Mouse (Mus musculus) forebrain, embryonic 14.5 days (tissue): ENCODE results near the gene Rint1. TPM values are rescaled to one million over a fixed set of nuclear protein-coding genes. Genes with fewer than 3 reads are reported as not detected.

Source experiments
- ATAC-seq: fragments of 200-750 bp; cut with Nextera tagmentation; 2 replicates; pipeline ENCODE4 v1.8.0; 2017; ENCODE audit warnings: mild to moderate bottlenecking, moderate library complexity
- DNase-seq: peaks from one replicate; pipeline ENCODE4 v3.0.0-alpha.2; 2015; ENCODE audit warnings: low spot score
- H3K27ac ChIP-seq: fragments of 300-500 bp; sonication (generic); 2 replicates; pipeline ENCODE4 v1.5.1; 2014; ENCODE audit warnings: low read depth, mild to moderate bottlenecking, control low read depth, low read length, moderate library complexity
- H3K27me3 ChIP-seq: fragments of 300-500 bp; sonication (generic); replicated peaks from 2 replicates; pipeline ENCODE4 v1.6.1; 2014; ENCODE audit warnings: low read length, control low read depth, mixed read lengths; ENCODE audit not compliant: control insufficient read depth, insufficient read depth
- H3K36me3 ChIP-seq: fragments of 300-500 bp; sonication (generic); 2 replicates; pipeline ENCODE4 v1.6.1; 2014; ENCODE audit warnings: low read length, control low read depth; ENCODE audit not compliant: control insufficient read depth, insufficient read depth
- H3K4me1 ChIP-seq: fragments of 300-500 bp; sonication (generic); 2 replicates; pipeline ENCODE4 v1.6.1; 2014; ENCODE audit warnings: antibody characterized with exemption, low read length, control low read depth; ENCODE audit not compliant: control insufficient read depth, insufficient read depth
- H3K4me2 ChIP-seq: fragments of 300-500 bp; sonication (generic); 2 replicates; pipeline ENCODE4 v1.6.1; 2014; ENCODE audit warnings: mild to moderate bottlenecking, control low read depth, low read length
- H3K4me3 ChIP-seq: fragments of 300-500 bp; sonication (generic); 2 replicates; pipeline ENCODE4 v1.5.1; 2014; ENCODE audit warnings: low read depth, low read length, control low read depth
- H3K9ac ChIP-seq: fragments of 300-500 bp; sonication (generic); 2 replicates; pipeline ENCODE4 v1.6.1; 2014; ENCODE audit warnings: mild to moderate bottlenecking, low read length, control low read depth, moderate library complexity
- H3K9me3 ChIP-seq: fragments of 300-500 bp; sonication (generic); replicated peaks from 2 replicates; pipeline ENCODE4 v1.6.1; 2016; ENCODE audit warnings: low read length, control low read depth, mixed read lengths; ENCODE audit not compliant: control insufficient read depth
- WGBS: fragments of 180-500 bp; shearing (Covaris S2); extraction: QIAGEN DNeasy Blood & Tissue Kit; methylation state at CpG from one replicate; pipeline ENCODE4 v1.1.7; 2014; 5-methylcytosine and 5-hydroxymethylcytosine counted together
- polyA plus RNA-seq: library from polyadenylated mRNA; unstranded; fragments of >200 nt; fragmentation: Nextera tagmentation; extraction: Ambion mirVana; gene quantifications from 2 replicates; pipeline ENCODE4 v1.2.1, GENCODE M21; 2014

Gene Rint1
- polyA plus RNA-seq, 1 experiment from 2014 or later: 18.0 TPM

- Histone ChIP-seq H3K4me2 (no peak overlapping the region), H3K4me3 (no peak overlapping the region), H3K4me1 (no peaks in the 10 kb centered on the region), H3K27me3 (no peaks in the 10 kb centered on the region), H3K27ac (no peak overlapping the region), H3K9me3 (no peaks in the 10 kb centered on the region), H3K36me3 (peaks cover 11% of the 10 kb centered on the region), H3K9ac (no peak overlapping the region)
- DNase-seq: no peak
- ATAC-seq: no peak
- WGBS: 89% methylated on average over 6 of the region's 6 CpGs
Observed at GRCm38 (mm10) chr5:23774186-23774585, 13.3 kb upstream of the Rint1 start.

DNA sequence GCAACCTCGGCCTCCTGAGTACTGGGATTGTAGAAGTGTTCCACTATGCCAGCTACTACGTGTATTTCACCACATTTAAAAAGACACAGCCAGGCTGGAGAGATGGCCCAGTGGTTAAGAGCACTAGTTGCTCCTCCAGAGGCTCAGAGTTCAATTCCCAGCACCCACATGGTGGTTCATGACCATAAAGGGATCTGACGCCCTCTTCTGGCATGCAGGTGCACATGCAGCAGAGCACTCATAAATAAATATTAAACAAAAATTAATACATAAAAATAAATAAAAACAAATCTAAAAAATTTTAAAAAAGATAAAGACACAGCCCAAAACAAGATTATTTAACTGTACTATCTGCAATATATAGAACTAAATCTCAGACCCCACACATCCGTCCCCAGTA is 7.0 kb upstream of the Rint1 start:
- 90% methylated on average over 4 of the region's 4 CpGs for WGBS
- ATAC-seq (no peak), DNase-seq (no peak)
- Histone ChIP-seq H3K9me3 (no peaks in the 10 kb centered on the region), H3K4me2 (no peak overlapping the region), H3K36me3 (peaks cover 5% of the 10 kb centered on the region; the same call in 1 of the 2 replicates), H3K27ac (no peak overlapping the region), H3K4me3 (no peak overlapping the region), H3K4me1 (peaks cover 4% of the 10 kb centered on the region; the same call in 1 of the 2 replicates), H3K9ac (no peak overlapping the region), H3K27me3 (no peaks in the 10 kb centered on the region)

- Histone ChIP-seq H3K27ac (no peak overlapping the region), H3K4me3 (no peak overlapping the region), H3K4me2 (no peak overlapping the region), H3K9ac (no peak overlapping the region), H3K9me3 (no peaks in the 10 kb centered on the region), H3K27me3 (no peaks in the 10 kb centered on the region), H3K4me1 (peaks cover 4% of the 10 kb centered on the region; the same call in 1 of the 2 replicates), H3K36me3 (peaks cover 5% of the 10 kb centered on the region; the same call in 1 of the 2 replicates)
- WGBS: 89% methylated on average over 4 of the region's 4 CpGs
- no peak for DNase-seq
- no peak for ATAC-seq
Observed at GRCm38 (mm10) chr5:23781172-23781571, 6.3 kb upstream of the Rint1 start.

- peaks cover 5% of the 10 kb centered on the region; the same call in 1 of the 2 replicates for H3K36me3 ChIP-seq
- WGBS: 45% methylated on average over 8 of the region's 8 CpGs
- H3K9ac ChIP-seq: peak overlapping the region; percentile 81; the same call in 1 of the 2 replicates
- no peaks in the 10 kb centered on the region for H3K27me3 ChIP-seq
- H3K4me1 ChIP-seq: peaks cover 4% of the 10 kb centered on the region; the same call in 1 of the 2 replicates
- no peaks in the 10 kb centered on the region for H3K9me3 ChIP-seq
- ATAC-seq (no peak), DNase-seq (no peak)
- peak overlapping the region; percentile 83 for H3K4me3 ChIP-seq
- H3K27ac ChIP-seq: no peak overlapping the region
- H3K4me2 ChIP-seq: peak overlapping the region; percentile 83
Observed at GRCm38 (mm10) chr5:23782051-23782810, 5.3 kb upstream of the Rint1 start.

GRCm38 (mm10) chr5:23782931-23783877 is 4.3 kb upstream of the Rint1 start, which contains the start of gene Pus7:
Gene Pus7 (minus strand): TSS chr5:23783711.
- Histone ChIP-seq H3K9me3 (no peaks in the 10 kb centered on the region), H3K4me2 (peak within 1 kb of the TSS; percentile 83), H3K4me1 (peaks cover 6% of the 10 kb centered on the region), H3K27me3 (no peaks in the 10 kb centered on the region), H3K27ac (no peak within 1 kb of the TSS), H3K4me3 (peak within 1 kb of the TSS; percentile 83), H3K9ac (peak within 1 kb of the TSS; percentile 81), H3K36me3 (no peaks in the 10 kb centered on the region)
- ATAC-seq: peak; percentile 95
- DNase-seq: peak; percentile 91
- under 1% methylated on average over 81 of the region's 86 CpGs for WGBS

- no peaks in the 10 kb centered on the region for H3K9me3 ChIP-seq
- H3K27ac ChIP-seq: no peak overlapping the region
- H3K4me1 ChIP-seq: peaks cover 5% of the 10 kb centered on the region; the same call in 1 of the 2 replicates
- peak overlapping the region; percentile 96 for H3K4me2 ChIP-seq
- ATAC-seq (no peak), DNase-seq (no peak)
- 42% methylated on average over 3 of the region's 3 CpGs for WGBS
- peaks cover 9% of the 10 kb centered on the region; the same call in 1 of the 2 replicates for H3K36me3 ChIP-seq
- peak overlapping the region; percentile 58 for H3K4me3 ChIP-seq
- no peaks in the 10 kb centered on the region for H3K27me3 ChIP-seq
- peak overlapping the region; percentile 71 for H3K9ac ChIP-seq
Observed at GRCm38 (mm10) chr5:23788390-23788830, 899 bp downstream of the Rint1 start.

- H3K4me2 ChIP-seq: no peak overlapping the region
- WGBS: 88% methylated on average over 4 of the region's 4 CpGs
- H3K9me3 ChIP-seq: no peaks in the 10 kb centered on the region
- no peaks in the 10 kb centered on the region for H3K27me3 ChIP-seq
- peaks cover 5% of the 10 kb centered on the region; the same call in 1 of the 2 replicates for H3K4me1 ChIP-seq
- ATAC-seq (no peak), DNase-seq (no peak)
- peaks cover 12% of the 10 kb centered on the region for H3K36me3 ChIP-seq
- H3K9ac ChIP-seq: no peak overlapping the region
- H3K27ac ChIP-seq: no peak overlapping the region
- no peak overlapping the region for H3K4me3 ChIP-seq
Observed at GRCm38 (mm10) chr5:23789078-23789612, 1.6 kb downstream of the Rint1 start.

GRCm38 (mm10) chr5:23792726-23793125 is 5.2 kb downstream of the Rint1 start:
- H3K4me1 ChIP-seq: peaks cover 5% of the 10 kb centered on the region; the same call in 1 of the 2 replicates
- H3K27me3 ChIP-seq: no peaks in the 10 kb centered on the region
- H3K4me3 ChIP-seq: no peak overlapping the region
- H3K9me3 ChIP-seq: no peaks in the 10 kb centered on the region
- 90% methylated on average over 2 of the region's 2 CpGs for WGBS
- H3K9ac ChIP-seq: no peak overlapping the region
- no peak for ATAC-seq
- peaks cover 25% of the 10 kb centered on the region for H3K36me3 ChIP-seq
- DNase-seq: no peak
- H3K27ac ChIP-seq: no peak overlapping the region
- H3K4me2 ChIP-seq: no peak overlapping the region
